Mouse (Mus musculus): ENCODE measurements around the gene Foxp1. TPM values are rescaled to one million over a fixed set of nuclear protein-coding genes. Genes with fewer than 3 reads are reported as not detected.

The Foxp1 gene
- polyA plus RNA-seq, 2 experiments = 7.9 to 10.6 TPM

DNA sequence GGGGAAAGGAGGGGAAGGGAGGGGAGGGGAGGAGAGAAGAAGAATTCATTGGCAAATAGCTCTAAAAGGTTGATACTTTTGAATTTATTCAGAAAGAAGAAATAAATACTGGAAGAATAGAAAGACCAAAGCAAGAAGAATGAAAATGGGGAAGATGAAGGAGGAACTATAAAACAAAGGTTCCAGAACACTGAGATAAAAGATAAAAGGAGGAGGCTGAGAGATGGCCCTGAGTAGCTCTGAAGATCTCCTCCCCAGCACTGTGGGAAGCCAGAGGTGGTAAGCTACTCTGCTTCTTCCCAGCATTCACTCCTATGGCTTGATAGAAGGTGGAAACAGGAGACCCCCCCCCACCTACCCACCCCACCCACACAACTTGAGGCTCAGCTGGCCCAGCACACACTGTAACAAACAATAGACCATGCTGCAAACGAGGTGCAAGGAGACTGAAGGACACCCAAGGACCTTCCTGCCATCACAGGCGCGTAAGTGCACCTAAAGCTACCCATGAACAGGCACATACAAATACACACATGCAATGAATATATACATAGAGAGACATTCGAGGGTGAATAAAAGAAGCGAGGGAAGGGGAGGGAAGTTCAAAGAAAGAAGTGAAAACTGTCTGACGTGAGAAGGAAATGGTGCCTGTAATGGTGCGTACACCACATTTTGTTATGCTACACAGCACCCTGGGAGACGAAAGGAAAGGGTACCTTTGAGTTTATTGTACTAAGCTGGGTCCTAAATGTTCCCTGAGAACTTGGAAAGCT lies 200.2 kb downstream of the Foxp1 start:
- Histone ChIP-seq H3K36me3 (replicated peaks; ENCODE audit: control insufficient read depth, insufficient read depth, low read depth) (no peaks in the 10 kb centered on the region), H3K27ac (no peak overlapping the region), H3K4me1 (replicated peaks; ENCODE audit: control insufficient read depth in 2 of 2, insufficient read depth in 2 of 2, low read length in 1 of 2) (no peaks in the 10 kb centered on the region; a peak in 1 of 4 replicates), H3K9me3 (ENCODE audit: control insufficient read depth, low read length) (no peaks in the 10 kb centered on the region), H3K4me3 (ENCODE audit: insufficient read depth in 1 of 2, low read depth in 2 of 2, low read length in 2 of 2) (no peak overlapping the region), H3K4me2 (ENCODE audit: low read depth) (no peak overlapping the region), H3K27me3 (ENCODE audit: control insufficient read depth, insufficient read depth, low read length) (no peaks in the 10 kb centered on the region), H3K9ac (replicated peaks) (no peak overlapping the region)
- 56% methylated on average over 8 of the region's 8 CpGs for WGBS (ENCODE audit: insufficient replicate concordance)
- no peak for TF ChIP-seq EP300 (IDR thresholded peaks at IDR 0.05; ENCODE audit: low read depth)
- no peak for TF ChIP-seq CTCF (IDR thresholded peaks at IDR 0.05; ENCODE audit: low read depth)
- ATAC-seq (ENCODE audit: insufficient read depth) (no peak), DNase-seq (ENCODE audit: low read depth in 3 of 3, low spot score in 3 of 3) (no peak)

DNA sequence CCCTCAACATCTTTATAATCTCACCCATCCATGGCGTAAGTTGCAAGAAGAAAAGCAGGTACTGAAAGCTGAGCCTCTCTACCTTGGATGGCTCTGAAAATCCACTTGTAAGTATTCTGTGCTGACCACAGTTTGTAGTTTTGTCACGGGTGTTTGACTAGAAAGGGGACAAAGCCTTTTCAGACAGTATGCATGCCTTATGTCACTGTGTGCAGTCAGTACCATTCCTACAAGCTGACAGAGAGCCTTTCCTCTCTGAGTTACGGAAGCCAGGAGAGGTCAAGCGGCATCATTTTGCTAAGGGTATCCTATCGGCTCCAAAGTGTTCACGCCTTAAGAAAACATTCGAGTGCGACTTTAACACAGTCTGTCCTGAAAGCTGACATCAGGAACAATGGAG lies 202.1 kb downstream of the Foxp1 start:
- no peaks in the 10 kb centered on the region for H3K36me3 ChIP-seq (replicated peaks; ENCODE audit: control insufficient read depth, insufficient read depth, low read depth)
- TF ChIP-seq EP300 (IDR thresholded peaks at IDR 0.05; ENCODE audit: low read depth) = no peak
- TF ChIP-seq CTCF (IDR thresholded peaks at IDR 0.05; ENCODE audit: low read depth) = no peak
- DNase-seq (ENCODE audit: low read depth in 3 of 3, low spot score in 3 of 3) (no peak), ATAC-seq (ENCODE audit: insufficient read depth) (no peak)
- WGBS (ENCODE audit: insufficient replicate concordance) = 80% methylated on average over 8 of the region's 8 CpGs
- no peaks in the 10 kb centered on the region; a peak in 1 of 4 replicates for H3K4me1 ChIP-seq (replicated peaks; ENCODE audit: control insufficient read depth in 2 of 2, insufficient read depth in 2 of 2, low read length in 1 of 2)
- no peak overlapping the region for H3K4me3 ChIP-seq (ENCODE audit: insufficient read depth in 1 of 2, low read depth in 2 of 2, low read length in 2 of 2)
- H3K9me3 ChIP-seq (ENCODE audit: control insufficient read depth, low read length) = no peaks in the 10 kb centered on the region
- H3K9ac ChIP-seq (replicated peaks) = no peak overlapping the region
- H3K4me2 ChIP-seq (ENCODE audit: low read depth) = no peak overlapping the region
- H3K27me3 ChIP-seq (ENCODE audit: control insufficient read depth, insufficient read depth, low read length) = no peaks in the 10 kb centered on the region
- H3K27ac ChIP-seq = no peak overlapping the region

DNA sequence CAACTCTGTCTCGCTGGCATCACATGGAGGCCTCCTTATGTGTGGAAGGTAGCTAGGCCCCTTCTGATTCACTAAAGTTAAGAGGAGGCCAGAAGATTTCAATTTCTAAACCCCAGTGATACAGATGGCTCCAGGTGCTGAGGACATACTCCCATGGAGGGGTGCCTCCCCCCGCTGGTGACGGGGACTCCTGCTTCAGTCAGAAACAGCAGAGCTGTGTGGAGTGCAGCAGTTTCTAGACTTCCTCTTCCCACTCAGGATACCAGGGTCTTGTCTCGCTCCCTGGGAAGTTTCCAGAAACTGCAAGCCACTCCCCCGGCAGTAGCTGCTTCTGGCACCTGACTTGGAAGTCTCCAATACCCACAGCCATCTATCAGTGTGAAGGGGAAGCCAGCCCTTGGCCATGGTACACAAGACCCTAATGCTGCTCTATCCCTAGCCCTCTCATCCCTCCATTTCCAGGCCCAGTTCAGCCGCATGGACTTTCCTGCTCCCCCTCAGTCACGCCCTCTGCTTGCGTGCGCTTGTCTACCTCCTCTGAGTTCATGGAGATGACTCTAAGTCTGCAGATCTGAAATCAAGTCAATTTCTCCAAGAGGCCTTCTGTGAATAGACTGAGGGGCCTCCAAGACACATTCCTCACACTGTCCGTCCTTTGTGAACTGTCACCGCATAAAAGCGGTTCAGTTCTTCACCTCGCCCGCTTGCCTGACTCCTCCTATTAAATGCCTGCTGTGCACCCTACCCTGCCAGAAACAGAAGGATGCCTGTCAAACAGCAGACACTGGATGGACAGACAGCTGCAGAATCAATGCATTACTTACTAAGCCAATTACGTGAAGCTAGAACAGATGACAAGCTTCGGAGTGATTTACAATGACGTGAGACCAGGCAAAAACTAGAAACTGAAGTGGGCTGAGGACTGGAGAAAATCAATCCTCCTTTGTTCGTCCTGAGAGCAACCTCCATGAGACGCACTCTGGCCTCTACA lies 202.8 kb downstream of the Foxp1 start:
- DNase-seq (ENCODE audit: low read depth in 3 of 3, low spot score in 3 of 3) (no peak), ATAC-seq (ENCODE audit: insufficient read depth) (no peak)
- no peak overlapping the region for H3K4me2 ChIP-seq (ENCODE audit: low read depth)
- no peaks in the 10 kb centered on the region for H3K36me3 ChIP-seq (replicated peaks; ENCODE audit: control insufficient read depth, insufficient read depth, low read depth)
- H3K27ac ChIP-seq = no peak overlapping the region
- TF ChIP-seq CTCF (IDR thresholded peaks at IDR 0.05; ENCODE audit: low read depth) = no peak
- no peak for TF ChIP-seq EP300 (IDR thresholded peaks at IDR 0.05; ENCODE audit: low read depth)
- H3K4me1 ChIP-seq (replicated peaks; ENCODE audit: control insufficient read depth in 2 of 2, insufficient read depth in 2 of 2, low read length in 1 of 2) = no peaks in the 10 kb centered on the region
- no peak overlapping the region for H3K4me3 ChIP-seq (ENCODE audit: insufficient read depth in 1 of 2, low read depth in 2 of 2, low read length in 2 of 2)
- WGBS (ENCODE audit: insufficient replicate concordance) = 78% methylated on average over 19 of the region's 19 CpGs
- no peaks in the 10 kb centered on the region for H3K27me3 ChIP-seq (ENCODE audit: control insufficient read depth, insufficient read depth, low read length)
- H3K9ac ChIP-seq (replicated peaks) = no peak overlapping the region
- H3K9me3 ChIP-seq (ENCODE audit: control insufficient read depth, low read length) = no peaks in the 10 kb centered on the region

DNA sequence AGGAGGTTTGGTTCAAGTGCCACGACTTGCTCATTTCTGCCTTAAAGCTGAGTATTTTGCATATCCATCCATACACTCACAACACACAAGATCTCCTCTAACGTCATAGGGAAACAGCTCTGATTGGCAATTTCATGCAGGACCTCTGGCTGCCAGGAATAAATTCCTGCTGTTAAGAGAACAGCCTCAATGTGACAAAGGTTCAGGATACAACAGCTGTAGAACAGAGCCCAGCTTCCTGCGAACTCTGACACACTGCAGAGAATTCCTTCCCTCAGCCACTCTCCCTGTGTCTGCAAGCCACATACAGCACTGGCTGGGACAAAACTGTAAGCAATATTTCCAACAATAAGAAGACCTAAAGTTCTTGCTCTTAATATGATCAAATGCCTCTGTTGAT lies 207.8 kb downstream of the Foxp1 start:
- Histone ChIP-seq H3K4me1 (replicated peaks; ENCODE audit: control insufficient read depth in 2 of 2, insufficient read depth in 2 of 2, low read length in 1 of 2) (no peaks in the 10 kb centered on the region), H3K36me3 (replicated peaks; ENCODE audit: control insufficient read depth, insufficient read depth, low read depth) (no peaks in the 10 kb centered on the region), H3K27ac (no peak overlapping the region), H3K4me3 (ENCODE audit: insufficient read depth in 1 of 2, low read depth in 2 of 2, low read length in 2 of 2) (no peak overlapping the region), H3K27me3 (ENCODE audit: control insufficient read depth, insufficient read depth, low read length) (no peaks in the 10 kb centered on the region), H3K4me2 (ENCODE audit: low read depth) (no peak overlapping the region), H3K9ac (replicated peaks) (no peak overlapping the region), H3K9me3 (ENCODE audit: control insufficient read depth, low read length) (no peaks in the 10 kb centered on the region)
- ATAC-seq (ENCODE audit: insufficient read depth) (no peak), DNase-seq (ENCODE audit: low read depth in 3 of 3, low spot score in 3 of 3) (no peak)
- WGBS (ENCODE audit: insufficient replicate concordance) = 50% methylated on average over 3 of the region's 3 CpGs
- TF ChIP-seq CTCF (IDR thresholded peaks at IDR 0.05; ENCODE audit: low read depth) = no peak
- no peak for TF ChIP-seq EP300 (IDR thresholded peaks at IDR 0.05; ENCODE audit: low read depth)

DNA sequence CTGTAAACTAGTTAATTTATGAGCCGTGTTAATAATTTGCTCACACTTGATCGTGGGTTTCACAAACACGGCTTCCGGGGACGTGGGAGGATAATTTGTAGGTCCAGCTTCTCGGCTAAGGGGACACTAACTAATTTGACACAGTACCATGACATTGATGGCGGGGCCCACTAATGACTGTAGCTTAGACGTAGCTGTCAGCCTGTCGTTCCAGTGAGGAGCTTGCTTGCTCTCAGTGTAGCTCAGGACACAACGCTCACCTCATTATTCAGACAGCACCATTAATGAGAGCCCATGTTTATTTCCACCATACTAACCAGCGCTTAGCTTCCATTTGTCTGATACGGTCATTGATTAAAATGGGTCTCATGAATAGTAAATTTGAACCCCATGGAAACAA lies 212.0 kb downstream of the Foxp1 start:
- no peak overlapping the region for H3K9ac ChIP-seq (replicated peaks)
- no peak for ATAC-seq (ENCODE audit: insufficient read depth)

More for the DNA sequence above, 212.0 kb downstream of the Foxp1 start:
- TF ChIP-seq CTCF (IDR thresholded peaks at IDR 0.05; ENCODE audit: low read depth) (no peak), EP300 (IDR thresholded peaks at IDR 0.05; ENCODE audit: low read depth) (no peak)
- 76% methylated on average over 12 of the region's 12 CpGs for WGBS (ENCODE audit: insufficient replicate concordance)
- H3K27me3 ChIP-seq (ENCODE audit: control insufficient read depth, insufficient read depth, low read length) = no peaks in the 10 kb centered on the region
- H3K36me3 ChIP-seq (replicated peaks; ENCODE audit: control insufficient read depth, insufficient read depth, low read depth) = no peaks in the 10 kb centered on the region
- H3K27ac ChIP-seq = no peak overlapping the region
- no peaks in the 10 kb centered on the region for H3K9me3 ChIP-seq (ENCODE audit: control insufficient read depth, low read length)
- no peak for DNase-seq (ENCODE audit: low read depth in 3 of 3, low spot score in 3 of 3)
- no peak overlapping the region for H3K4me3 ChIP-seq (ENCODE audit: insufficient read depth in 1 of 2, low read depth in 2 of 2, low read length in 2 of 2)
- H3K4me1 ChIP-seq (replicated peaks; ENCODE audit: control insufficient read depth in 2 of 2, insufficient read depth in 2 of 2, low read length in 1 of 2) = no peaks in the 10 kb centered on the region
- H3K4me2 ChIP-seq (ENCODE audit: low read depth) = no peak overlapping the region
